In genomic region chr6:108254132-108255064, GRCm38 (mm10) we compare ENCODE assay signal across 23 mouse cellular contexts. TPM values are rescaled to one million over a fixed set of nuclear protein-coding genes. Genes with fewer than 3 reads are reported as not detected.
DNase-seq lines count a peak whose midpoint lies in the region; ATAC-seq and TF ChIP-seq lines count a peak whose summit lies in the region.
"Had no signal": no experiment of that assay in that cellular context is flagged by ENCODE, and none has a peak within 500 bp of the region (broad histone marks: within the 10 kb centered on the region; RNA-seq: fewer than 3 reads in every experiment).

No protein-coding gene starts in this region.

- no peaks in the 10 kb centered on the region for H3K9me3 ChIP-seq in kidney, postnatal 0 days (replicated peaks; ENCODE audit: low read length)
- H3K9me3 ChIP-seq: embryonic facial prominence, embryonic 12.5 days; heart, embryonic 15.5 days; hindbrain, embryonic 10.5 days; limb, embryonic 15.5 days; midbrain, embryonic 12.5 days; neural tube, embryonic 15.5 days had no signal

- no peak for TF ChIP-seq CTCF in kidney, postnatal 0 days (IDR thresholded peaks at IDR 0.05; ENCODE audit: low read depth)

- no peak overlapping the region for H3K9ac ChIP-seq in kidney, postnatal 0 days (ENCODE audit: low read depth, low read length)
- H3K9ac ChIP-seq: embryonic facial prominence, embryonic 12.5 days; heart, embryonic 15.5 days; limb, embryonic 15.5 days; midbrain, embryonic 12.5 days; neural tube, embryonic 15.5 days had no signal

- WGBS in kidney, postnatal 0 days = 39% methylated on average over 9 of the region's 9 CpGs

- H3K27ac ChIP-seq in kidney, postnatal 0 days = peak overlapping the region; percentile 90
- H3K27ac ChIP-seq: embryonic facial prominence, embryonic 12.5 days; heart, embryonic 15.5 days; hindbrain, embryonic 10.5 days; limb, embryonic 15.5 days; macrophage; midbrain, embryonic 12.5 days; neural tube, embryonic 15.5 days had no signal

- ATAC-seq in frontal cortex, adult (ENCODE audit: low TSS enrichment) = peak; percentile 60
- ATAC-seq in kidney, postnatal 0 days (replicated peaks; ENCODE audit: low FRiP score, low read depth) = peak; percentile 47; the same call in 1 of the 2 replicates

- H3K4me1 ChIP-seq in kidney, postnatal 0 days (replicated peaks; ENCODE audit: insufficient read depth, low read length) = peaks cover 27% of the 10 kb centered on the region

- H3K27me3 ChIP-seq in kidney, postnatal 0 days (ENCODE audit: insufficient read depth, low read length) = no peaks in the 10 kb centered on the region
- H3K27me3 ChIP-seq: CH12.LX; embryonic facial prominence, embryonic 12.5 days; heart, embryonic 15.5 days; limb, embryonic 15.5 days; midbrain, embryonic 12.5 days; neural tube, embryonic 15.5 days had no signal

- peak overlapping the region; percentile 28 for H3K4me2 ChIP-seq in kidney, postnatal 0 days (ENCODE audit: low read length)
- H3K4me2 ChIP-seq: embryonic facial prominence, embryonic 12.5 days; heart, embryonic 15.5 days; limb, embryonic 15.5 days; midbrain, embryonic 12.5 days; neural tube, embryonic 15.5 days had no signal

- DNase-seq in frontal cortex, postnatal 14 days (ENCODE audit: low spot score in 2 of 2) = no peak
- DNase-seq in brain, adult 2 months (ENCODE audit: low read depth, low spot score) = peak; percentile 69
- peak; percentile 78 for DNase-seq in kidney, adult 11 months
- DNase-seq in kidney, postnatal 0 days (ENCODE audit: low spot score) = peak; percentile 68
- DNase-seq in right cerebral cortex, postnatal 10 days (ENCODE audit: low spot score in 2 of 2) = no peak
- no peak for DNase-seq in gastrocnemius, adult 18-20 months (ENCODE audit: low spot score)
- DNase-seq in adrenal gland, postnatal 4 days (ENCODE audit: low spot score in 2 of 2) = no peak
- DNase-seq: adrenal gland, adult 8-10 months; cerebellum, adult 8-10 months; layer of hippocampus, adult 9-11 months; lung, adult 18-20 months; retina, postnatal 1 day; thymus, postnatal 4 days had no signal

- no peak overlapping the region for H3K4me3 ChIP-seq in kidney, postnatal 0 days (replicated peaks; ENCODE audit: low read depth, low read length)
- H3K4me3 ChIP-seq: embryonic facial prominence, embryonic 12.5 days; heart, embryonic 15.5 days; hindbrain, embryonic 10.5 days; limb, embryonic 15.5 days; midbrain, embryonic 12.5 days; myocyte; neural tube, embryonic 15.5 days had no signal

- H3K36me3 ChIP-seq in kidney, postnatal 0 days (ENCODE audit: insufficient read depth, low read length) = no peaks in the 10 kb centered on the region
- H3K36me3 ChIP-seq: embryonic facial prominence, embryonic 12.5 days; heart, embryonic 15.5 days; hindbrain, embryonic 10.5 days; limb, embryonic 15.5 days; midbrain, embryonic 12.5 days; neural tube, embryonic 15.5 days had no signal

RNA-seq across cellular contexts. Expression of gene Itpr1, which starts 41.5 kb away (rescaled TPM):
- polyA plus RNA-seq in kidney, postnatal 0 days (2015; fragmentation: Nextera tagmentation; extraction: Ambion mirVana) = 21.2 TPM in 2 replicates
- 10 to 100 TPM; 15.1 to 20.0 TPM for total RNA-seq in gastrocnemius, adult 18-20 months (2021)
- total RNA-seq in adrenal gland, postnatal 4 days (2021) = 100 to 1,000 TPM; 106 to 129 TPM

Comparison
In these comparisons a context has a peak if more than half of its experiments do, and no peak if none do; other contexts are left out.
1. DNase-seq: peak in brain, adult 2 months (single experiment), kidney, adult 11 months (single experiment) and kidney, postnatal 0 days (single experiment); none in frontal cortex, postnatal 14 days (0 of 2), right cerebral cortex, postnatal 10 days (0 of 2), gastrocnemius, adult 18-20 months (single experiment) and adrenal gland, postnatal 4 days (0 of 2).
2. RNA of gene Itpr1, which starts 41.5 kb away (total RNA-seq): 106 to 129 TPM in adrenal gland, postnatal 4 days; 15.1 to 20.0 TPM in gastrocnemius, adult 18-20 months; every median in the first group is over 4 times any median in the second.